Mouse (Mus musculus) heart, postnatal 36 days (tissue): ENCODE measurements around the gene 1810030O07Rik. TPM values are rescaled to one million over a fixed set of nuclear protein-coding genes. Genes with fewer than 3 reads are reported as not detected.
"Not testable (repeated sequence)": the region's sequence is repeated elsewhere in the genome, so short reads cannot be mapped to it uniquely, and the experiment has no call there.

Experiments used
- DNase-seq, 2 experiments: peaks; one replicate each; pipeline ENCODE4 v3.0.0; 2021 to 2022
- intact Hi-C: fragments of 180-260 bp; cut with DNase I; formaldehyde crosslinking; loops from one replicate; pipeline ENCODE4 v1.15.1; 2025
- total RNA-seq, 2 experiments: library from RNA; stranded (reverse); gene quantifications; 2 replicates each; pipeline ENCODE4 v1.2.3; 2021

Gene 1810030O07Rik
- total RNA-seq = 10 to 100 TPM; 11.8 to 14.5 TPM

DNA sequence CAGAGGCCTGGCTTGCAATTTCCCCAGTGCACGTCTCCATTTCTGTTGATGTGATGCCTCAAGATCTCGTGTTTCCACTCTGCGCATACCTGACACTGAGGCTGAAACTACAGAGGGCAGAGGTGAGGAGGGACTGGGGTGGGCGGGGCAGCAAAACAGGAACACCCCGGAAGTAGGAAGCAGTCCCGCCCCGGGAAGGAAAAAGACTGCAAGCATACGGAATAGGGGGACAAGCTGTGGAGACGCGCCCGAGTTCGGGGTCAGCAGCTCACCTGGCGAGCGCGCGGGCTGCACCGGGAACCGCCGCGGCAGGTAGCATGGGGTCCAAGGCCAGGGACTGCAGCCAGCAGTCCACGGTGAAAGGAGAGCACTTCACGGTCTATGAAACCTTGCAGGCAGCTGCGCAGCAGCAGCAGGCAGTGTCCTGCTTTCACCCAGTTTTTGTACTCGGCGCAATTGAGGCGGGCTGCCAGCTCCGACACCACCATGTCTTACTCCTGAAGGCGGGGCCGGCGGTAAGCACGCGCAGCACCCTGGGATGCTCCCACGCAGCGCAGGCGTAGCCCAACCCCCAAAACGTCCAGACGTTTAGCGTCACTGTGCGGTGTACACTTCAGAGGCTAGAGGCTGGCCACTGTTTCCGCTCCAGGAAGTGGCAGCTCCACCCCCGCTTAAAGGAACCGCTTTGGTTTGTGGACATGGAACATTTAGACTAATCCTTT, at the start of gene 1810030O07Rik:
TSS of gene 1810030O07Rik (minus strand) at position 615 of the 722 bp plus-strand sequence.
- DNase-seq = peak; percentile 84 to 85
- intact Hi-C loops = loop anchor here (2.0 to 10.0 kb wide), 4 partner anchors 88 to 982 kb away; partner anchors contain the start of gene Usp9x

DNA sequence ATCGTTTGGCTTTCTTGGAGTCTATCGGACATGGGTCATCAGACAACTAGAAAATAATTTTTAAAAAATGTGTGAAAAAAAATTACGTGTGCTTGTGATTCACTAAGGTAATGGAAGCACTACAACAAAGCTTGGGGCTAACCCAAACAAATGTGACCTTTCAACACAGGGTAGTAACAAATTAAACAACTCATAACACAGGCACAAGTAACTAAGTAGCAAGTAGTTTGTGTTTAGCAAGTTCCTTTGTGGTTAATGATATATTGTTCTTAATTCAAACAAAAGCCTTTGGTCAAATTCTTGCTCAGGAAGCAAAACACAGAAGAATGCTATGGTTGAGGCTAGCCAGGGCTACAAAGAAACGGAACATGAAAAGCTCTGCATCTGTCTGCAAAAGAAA, 42.6 kb upstream of the 1810030O07Rik start:
- intact Hi-C loops = no loop called here
- DNase-seq = no peak

DNA sequence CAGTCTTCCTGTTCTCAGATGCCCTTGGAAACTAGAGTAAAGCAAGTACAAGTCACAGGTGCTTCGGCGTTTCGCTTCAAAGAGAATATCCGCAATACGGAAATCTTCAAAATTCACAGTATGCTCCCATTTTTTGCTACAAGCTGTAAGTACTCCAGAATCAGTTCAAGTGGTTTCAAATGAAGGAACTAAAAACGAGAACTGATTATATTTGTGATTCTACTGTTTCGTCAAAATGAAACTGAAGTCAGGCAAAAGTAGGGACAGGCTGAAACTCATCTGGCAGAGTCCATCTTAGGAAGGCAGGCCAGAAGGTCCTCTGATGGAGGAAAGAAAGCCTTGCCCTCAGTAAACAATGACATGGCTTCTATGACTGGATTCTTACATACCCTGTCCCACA, 40.3 kb upstream of the 1810030O07Rik start:
- intact Hi-C loops = no loop called here
- no peak for DNase-seq

DNA sequence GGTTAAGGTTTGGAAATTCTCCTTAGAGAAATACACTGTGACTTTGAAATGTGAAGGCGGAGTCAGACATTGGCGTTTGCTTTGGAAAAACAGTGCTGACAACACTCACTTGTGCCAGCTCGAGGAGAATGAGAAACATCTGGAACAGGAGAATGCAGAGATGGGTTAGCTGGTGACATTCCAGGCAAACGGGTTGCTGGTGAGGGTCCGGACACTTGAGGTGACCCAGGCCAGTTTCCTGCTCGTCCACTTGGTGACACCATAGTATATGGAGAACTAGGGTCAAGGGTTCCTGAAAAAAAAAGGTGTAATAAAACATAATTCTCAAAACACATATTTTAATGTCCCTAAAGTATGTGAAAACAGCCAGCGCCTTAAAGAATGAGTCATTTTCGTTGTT, 13.4 kb upstream of the 1810030O07Rik start:
- peak in 1 of 2 experiments; percentile 10 for DNase-seq

DNA sequence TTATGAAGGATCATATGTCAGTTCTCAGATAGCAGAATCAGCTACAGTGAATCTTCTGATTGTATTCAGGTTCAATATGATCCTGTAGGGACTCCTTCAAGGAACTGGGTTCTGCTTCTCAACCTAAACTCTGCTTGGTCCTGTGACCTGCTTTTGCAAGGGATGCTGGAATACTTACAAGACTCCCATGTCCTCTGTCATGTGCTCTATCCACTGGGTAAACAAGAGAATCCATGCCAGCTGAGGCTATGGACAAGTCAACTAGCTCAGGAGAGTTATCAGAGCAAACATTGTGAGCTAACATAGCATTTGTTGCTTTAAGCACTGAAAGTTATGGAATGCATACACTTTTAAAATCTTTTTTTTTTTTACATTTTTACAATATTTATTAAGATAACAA, 12.6 kb upstream of the 1810030O07Rik start:
- no peak for DNase-seq
- intact Hi-C loops = no loop called here

More for the DNA sequence above, 13.4 kb upstream of the 1810030O07Rik start:
- intact Hi-C loops = no loop called here

DNA sequence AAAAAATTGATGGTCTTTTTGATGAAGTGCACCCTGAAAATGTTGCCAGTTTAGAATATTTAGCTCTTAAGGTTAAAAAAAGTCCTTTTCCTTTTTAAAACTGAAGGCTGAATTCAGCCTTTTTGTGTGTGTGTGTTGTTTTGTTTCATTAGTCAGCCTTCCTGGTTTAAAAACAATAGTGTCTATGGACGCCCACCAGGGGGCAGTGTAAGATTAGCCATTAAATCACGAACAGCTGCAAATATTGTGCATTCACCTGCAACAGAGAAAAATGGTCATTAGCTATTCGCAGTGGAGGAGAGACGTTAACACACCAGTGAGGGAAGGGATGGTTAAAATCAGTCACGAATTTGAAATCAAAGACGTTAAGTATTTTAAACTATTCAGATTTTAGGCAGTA, 3.9 kb upstream of the 1810030O07Rik start:
- DNase-seq = peak; percentile 69 to 73
- intact Hi-C loops = loop anchor here (1.0 to 10.0 kb wide), 6 partner anchors 118 to 977 kb away; partner anchors contain the start of gene Usp9x

DNA sequence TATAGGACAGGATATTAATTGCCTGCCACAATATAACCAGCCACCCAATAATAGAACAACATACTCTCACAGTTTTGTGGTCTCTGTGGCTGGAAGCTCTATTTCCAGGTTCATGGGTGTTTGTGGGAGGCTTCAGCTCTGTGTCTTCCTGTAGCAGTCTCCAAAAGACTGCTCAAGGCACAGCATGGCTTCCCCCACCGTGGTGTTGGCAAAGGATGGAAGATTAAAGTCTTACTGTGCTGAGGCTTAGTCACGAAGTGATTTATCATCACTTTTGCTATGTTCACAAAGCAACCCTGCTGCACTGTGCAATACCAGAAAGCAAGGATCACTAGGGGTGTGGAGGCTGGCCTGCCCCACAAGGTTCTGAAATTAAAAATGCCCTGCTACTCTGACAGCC, 19.6 kb downstream of the 1810030O07Rik start:
- intact Hi-C loops = no loop called here
- DNase-seq = no peak

DNA sequence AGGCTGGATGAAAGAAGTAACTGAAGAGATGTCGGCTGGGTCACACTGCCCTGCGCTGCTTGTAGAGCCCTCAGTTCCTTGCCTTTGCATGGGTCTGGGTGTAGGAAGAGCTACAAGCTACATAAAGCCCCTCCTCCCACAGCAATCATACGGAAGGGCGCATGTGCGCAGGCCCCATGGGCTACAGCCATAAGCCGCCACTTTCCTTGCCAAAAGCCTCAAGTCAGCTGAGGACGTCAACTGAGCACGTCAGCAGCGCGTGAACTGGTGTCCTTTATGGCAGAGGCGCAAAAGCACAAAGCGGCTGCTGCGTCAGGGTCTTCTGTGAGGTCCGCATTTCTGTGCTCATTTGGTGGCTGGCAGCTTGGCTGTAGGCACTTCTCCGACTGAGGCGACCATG, 21.6 kb downstream of the 1810030O07Rik start:
- intact Hi-C loops = no loop called here
- DNase-seq = no peak

DNA sequence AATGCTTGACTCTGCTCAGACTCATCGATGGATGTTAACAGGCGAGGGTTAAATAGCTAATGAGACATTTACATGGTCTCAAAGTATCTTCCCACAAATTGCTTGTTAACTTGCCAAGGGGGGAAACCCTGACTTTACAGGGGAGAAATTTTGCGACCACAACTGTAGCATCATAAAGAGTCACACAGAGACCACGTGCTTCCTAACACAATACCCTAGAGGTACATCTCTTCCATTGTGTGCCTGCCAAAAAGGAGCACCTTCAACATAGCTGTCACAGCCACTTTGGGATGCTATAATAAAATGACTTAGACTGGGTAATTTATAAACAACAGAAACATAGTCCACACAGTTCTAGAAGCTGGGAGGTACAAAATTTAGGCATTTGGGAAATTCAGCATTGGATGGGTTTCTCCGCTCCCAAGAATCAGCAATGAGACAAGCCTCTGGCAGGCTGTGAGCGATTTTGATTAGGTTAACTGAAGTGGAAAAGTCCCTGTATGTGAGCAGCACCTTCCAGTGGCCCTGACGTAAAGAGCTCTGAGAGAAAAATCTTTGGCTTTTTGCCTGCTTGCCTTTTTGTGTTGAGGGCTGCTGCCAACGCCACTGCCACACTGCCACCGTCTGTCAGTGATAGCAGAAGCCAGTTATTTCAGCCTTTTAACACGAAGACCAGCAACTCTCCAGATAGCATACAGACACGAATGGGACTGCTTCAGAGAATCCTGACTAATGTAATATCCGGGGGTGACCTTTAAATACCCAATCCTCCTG, 27.8 kb downstream of the 1810030O07Rik start:
- intact Hi-C loops = no loop called here
- DNase-seq = no peak

DNA sequence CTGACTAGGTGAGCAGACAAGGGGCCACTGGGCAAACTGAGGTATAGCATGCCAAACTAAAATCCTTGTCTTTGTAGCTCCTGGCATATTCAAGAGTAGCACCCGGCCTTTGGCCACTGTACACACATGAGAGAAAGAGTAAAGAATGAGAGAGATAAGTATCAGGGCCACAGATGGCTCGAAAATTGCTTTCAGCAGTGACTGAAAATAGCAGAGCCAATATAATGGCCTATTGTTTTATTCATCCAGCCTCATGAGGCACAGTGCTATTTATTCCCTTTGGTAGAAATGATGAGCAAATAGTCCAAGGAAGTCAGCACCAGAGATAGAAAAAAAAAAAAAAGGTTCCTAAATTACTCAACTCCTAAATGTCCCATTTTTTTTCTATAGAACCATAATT, 28.5 kb downstream of the 1810030O07Rik start:
- intact Hi-C loops = no loop called here

DNA sequence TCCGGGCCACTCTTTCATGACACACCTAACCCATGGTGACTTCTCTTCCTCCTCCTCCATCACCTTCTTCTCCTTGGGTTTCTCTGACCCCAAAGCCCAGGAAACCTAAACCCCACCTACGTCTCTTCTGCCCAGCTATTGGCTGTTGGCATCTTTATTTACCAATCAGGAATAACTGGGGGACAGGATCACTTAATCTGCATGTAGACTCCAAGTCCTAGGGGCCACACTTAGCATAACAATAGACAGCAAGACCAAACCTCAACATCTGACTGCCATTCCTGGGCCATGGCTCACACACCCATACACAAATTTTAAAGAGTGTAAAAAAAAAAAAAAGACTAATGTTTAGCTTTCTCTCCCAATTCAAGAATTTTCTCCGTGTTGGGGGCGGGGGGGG, 48.3 kb downstream of the 1810030O07Rik start:
- DNase-seq = no peak
- intact Hi-C loops = no loop called here

More for the DNA sequence above, 28.5 kb downstream of the 1810030O07Rik start:
- no peak for DNase-seq

DNA sequence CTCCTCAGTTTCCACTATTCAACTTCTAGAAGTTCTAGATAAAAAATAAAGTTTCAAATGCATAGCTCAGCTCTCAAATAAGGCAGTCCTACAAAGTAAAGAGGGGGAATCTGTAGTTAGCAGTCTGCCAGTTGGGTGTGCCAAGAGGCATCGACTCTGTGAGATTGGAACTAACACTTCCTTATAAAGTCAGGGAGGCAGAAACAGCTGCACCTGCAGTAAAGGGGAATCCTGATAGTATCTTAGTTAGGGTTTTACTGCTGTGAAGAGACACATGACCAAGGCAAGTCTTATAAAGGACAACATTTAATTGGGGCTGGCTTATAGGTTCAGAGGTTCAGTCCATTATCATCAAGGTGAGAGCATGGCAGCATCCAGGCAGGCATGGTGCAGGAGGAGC, 61.1 kb downstream of the 1810030O07Rik start:
- intact Hi-C loops = loop anchor here (10.0 kb wide), 1 partner anchor 58 kb away; no protein-coding TSS in a partner anchor
- not testable (repeated sequence) for DNase-seq

DNA sequence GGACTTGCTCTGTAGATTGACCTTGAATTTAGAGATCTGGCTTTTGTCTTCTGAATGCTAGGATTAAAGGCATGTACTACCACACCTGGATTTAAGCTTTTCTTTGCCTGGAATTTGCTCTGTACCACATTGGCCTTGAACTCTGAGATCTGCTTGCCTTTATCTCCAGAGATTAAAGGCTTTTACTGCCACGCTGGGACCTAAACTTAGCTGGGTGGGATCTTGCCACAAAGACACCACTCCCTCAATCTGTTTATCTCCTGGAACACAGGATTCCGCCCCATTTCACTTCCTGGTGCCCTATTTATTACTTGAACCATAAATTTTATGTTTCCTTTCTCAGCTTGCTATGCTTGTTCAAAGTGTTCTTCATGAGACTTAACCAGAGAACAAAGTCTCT, 62.3 kb downstream of the 1810030O07Rik start:
- intact Hi-C loops = loop anchor here (10.0 kb wide), 1 partner anchor 56 kb away; no protein-coding TSS in a partner anchor
- no peak for DNase-seq

DNA sequence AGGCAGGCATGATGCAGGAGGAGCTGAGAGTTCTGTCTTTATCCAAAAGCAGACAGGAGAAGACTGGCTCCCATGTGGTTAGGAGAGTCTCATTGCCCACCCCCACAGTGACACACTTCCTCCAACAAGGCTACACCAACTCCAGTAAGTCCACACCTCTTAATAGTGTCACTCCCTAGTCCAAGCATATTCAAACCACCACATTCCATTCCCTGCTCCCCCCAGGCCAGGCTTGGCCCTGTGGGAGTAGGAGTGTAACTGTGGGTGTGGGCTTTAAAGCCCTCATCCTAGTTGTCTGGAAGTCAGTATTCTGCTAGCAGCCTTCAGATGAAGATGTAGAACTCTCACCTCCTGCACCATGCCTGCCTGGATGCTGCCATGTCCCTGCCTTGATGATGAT, 62.9 kb downstream of the 1810030O07Rik start:
- not testable (repeated sequence) for DNase-seq
- intact Hi-C loops = loop anchor here (10.0 kb wide), 1 partner anchor 56 kb away; no protein-coding TSS in a partner anchor

Other genes starting within 250 kb of the 1810030O07Rik start
- gene Atp6ap2, start 85.9 kb downstream of the 1810030O07Rik start, total RNA-seq = 10 to 100 TPM; 20.1 to 20.8 TPM
- gene Med14, start 88.4 kb upstream of the 1810030O07Rik start, total RNA-seq = 10 to 100 TPM; 22.6 to 29.3 TPM